Mouse (Mus musculus): ENCODE data around the gene Npr2.
"Not testable (repeated sequence)": the region's sequence is repeated elsewhere in the genome, so short reads cannot be mapped to it uniquely, and the experiment has no call there.

Npr2 gene

DNA sequence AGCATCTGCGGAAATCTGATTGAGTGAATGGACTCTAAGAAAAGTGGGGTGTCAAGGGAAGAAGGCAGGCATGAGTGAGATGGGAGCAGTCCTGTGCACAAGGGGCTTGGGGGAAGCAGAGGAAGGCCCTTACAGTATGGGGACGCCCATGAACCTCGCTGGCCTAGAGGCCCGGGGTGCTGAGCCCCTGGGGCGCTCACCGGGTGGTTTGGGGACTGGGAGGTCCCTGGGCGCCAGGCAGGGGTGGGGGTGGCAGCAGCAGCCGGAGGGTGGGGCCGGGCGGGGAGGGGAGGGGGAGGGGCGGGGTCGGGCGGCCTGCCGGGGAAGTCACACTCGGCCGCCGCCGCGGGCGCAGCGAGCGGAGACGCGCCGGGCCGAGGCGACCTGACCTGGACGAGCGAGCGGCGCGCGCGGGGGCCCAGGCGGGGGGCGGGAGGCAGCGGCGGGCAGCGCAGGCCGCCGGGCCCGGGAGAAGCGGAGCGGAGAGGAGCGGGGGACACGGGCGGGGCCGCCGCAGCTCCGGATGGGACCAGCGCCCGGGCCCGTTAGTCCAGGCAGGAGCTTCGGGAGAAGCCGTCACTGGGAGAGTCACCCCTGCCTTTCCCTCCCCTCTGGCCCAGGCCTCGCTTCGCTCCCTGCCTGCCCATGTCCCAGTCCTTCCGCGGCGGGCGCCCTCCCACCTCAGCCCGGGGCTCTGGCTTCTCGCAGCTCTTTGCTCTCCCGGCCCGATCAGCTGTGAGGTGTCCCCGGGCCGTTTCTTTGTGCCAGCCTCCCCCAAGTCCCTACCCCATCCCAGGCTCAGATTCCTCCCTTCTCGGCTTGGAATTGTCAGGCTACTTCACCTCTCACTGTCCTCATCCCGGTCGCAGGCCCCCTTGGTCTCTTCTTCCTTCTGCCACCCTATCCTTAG is at the start of gene Npr2:
Gene Npr2 (plus strand): TSS at position 890 of the 910 bp plus-strand sequence.
- DNase-seq (ENCODE audit: extremely low read depth, insufficient read length, low spot score), result peak; percentile 74

DNA sequence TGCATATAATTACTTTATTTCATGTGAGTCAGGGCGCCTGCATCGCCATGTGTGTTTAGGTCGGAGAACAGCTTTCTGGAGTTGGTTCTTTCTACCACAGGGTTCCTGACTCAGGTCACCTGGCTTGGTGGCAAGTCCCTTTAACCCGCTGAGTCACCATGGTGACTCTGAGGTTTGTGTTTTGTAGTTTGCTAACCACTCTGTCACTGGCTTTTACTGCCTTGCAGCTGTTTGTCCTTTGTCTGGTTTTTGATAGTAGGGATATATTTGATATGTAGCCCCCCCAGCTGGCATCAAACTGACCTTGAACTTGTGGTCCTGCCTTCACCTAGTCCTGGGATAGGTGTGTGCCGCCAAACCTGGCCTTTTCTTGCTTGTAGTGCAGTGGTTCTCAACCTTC is 49.5 kb upstream of the Npr2 start:
- DNase-seq (ENCODE audit: extremely low read depth, insufficient read length, low spot score), result no peak

GRCm38 (mm10) chr4:43583421-43583820 is 48.3 kb upstream of the Npr2 start:
- no peak for DNase-seq (ENCODE audit: extremely low read depth, insufficient read length, low spot score)

GRCm38 (mm10) chr4:43584444-43585416 is 47.0 kb upstream of the Npr2 start, which contains the start of gene Msmp:
Msmp (minus strand) TSS chr4:43584494.
- DNase-seq (ENCODE audit: extremely low read depth, insufficient read length, low spot score), result no peak

- DNase-seq (ENCODE audit: extremely low read depth, insufficient read length, low spot score), result no peak
Measured at GRCm38 (mm10) chr4:43585682-43586081, 46.1 kb upstream of the Npr2 start.

- DNase-seq (ENCODE audit: extremely low read depth, insufficient read length, low spot score), result no peak
Measured at GRCm38 (mm10) chr4:43586411-43586810, 45.3 kb upstream of the Npr2 start.

- no peak for DNase-seq (ENCODE audit: extremely low read depth, insufficient read length, low spot score)
Measured at GRCm38 (mm10) chr4:43587681-43588080, 44.1 kb upstream of the Npr2 start.

- no peak for DNase-seq (ENCODE audit: extremely low read depth, insufficient read length, low spot score)
Measured at GRCm38 (mm10) chr4:43591543-43591942, 40.2 kb upstream of the Npr2 start.

GRCm38 (mm10) chr4:43591961-43592360 is 39.8 kb upstream of the Npr2 start:
- DNase-seq (ENCODE audit: extremely low read depth, insufficient read length, low spot score), result no peak

- DNase-seq (ENCODE audit: extremely low read depth, insufficient read length, low spot score), result no peak
Measured at GRCm38 (mm10) chr4:43593453-43593852, 38.3 kb upstream of the Npr2 start.

- not testable (repeated sequence) for DNase-seq (ENCODE audit: extremely low read depth, insufficient read length, low spot score)
Measured at GRCm38 (mm10) chr4:43596597-43596996, 35.1 kb upstream of the Npr2 start.

- DNase-seq (ENCODE audit: extremely low read depth, insufficient read length, low spot score), result no peak
Measured at GRCm38 (mm10) chr4:43598200-43598599, 33.5 kb upstream of the Npr2 start.

- no peak for DNase-seq (ENCODE audit: extremely low read depth, insufficient read length, low spot score)
Measured at GRCm38 (mm10) chr4:43598650-43599380, 32.9 kb upstream of the Npr2 start.

- DNase-seq (ENCODE audit: extremely low read depth, insufficient read length, low spot score), result no peak
Measured at GRCm38 (mm10) chr4:43600195-43600934, 31.4 kb upstream of the Npr2 start.

- no peak for DNase-seq (ENCODE audit: extremely low read depth, insufficient read length, low spot score)
Measured at GRCm38 (mm10) chr4:43604099-43604498, 27.6 kb upstream of the Npr2 start.

- no peak for DNase-seq (ENCODE audit: extremely low read depth, insufficient read length, low spot score)
Measured at GRCm38 (mm10) chr4:43604751-43605685, 26.7 kb upstream of the Npr2 start.

GRCm38 (mm10) chr4:43612534-43612933 is 19.2 kb upstream of the Npr2 start:
- no peak for DNase-seq (ENCODE audit: extremely low read depth, insufficient read length, low spot score)

GRCm38 (mm10) chr4:43613060-43613730 is 18.5 kb upstream of the Npr2 start:
- no peak for DNase-seq (ENCODE audit: extremely low read depth, insufficient read length, low spot score)

Measured in 3134 (cell line).